Mouse (Mus musculus) forebrain, embryonic 13.5 days (tissue): ENCODE data around the gene Cmtm1. TPM values are rescaled to one million over a fixed set of nuclear protein-coding genes. Genes with fewer than 3 reads are reported as not detected.
"Not testable (repeated sequence)": the region's sequence is repeated elsewhere in the genome, so short reads cannot be mapped to it uniquely, and the experiment has no call there.

Source experiments
- ATAC-seq: fragments of 200-750 bp; cut with Nextera tagmentation; 2 replicates; pipeline ENCODE4 v1.8.0; 2017
- H3K27ac ChIP-seq: fragments of 300-500 bp; sonication (generic); 2 replicates; pipeline ENCODE4 v1.5.1; 2015; ENCODE audit warnings: inconsistent platforms, mild to moderate bottlenecking, moderate library complexity
- H3K27me3 ChIP-seq: fragments of 300-500 bp; sonication (generic); 2 replicates; pipeline ENCODE4 v1.6.1; 2015; ENCODE audit warnings: mild to moderate bottlenecking, inconsistent platforms
- H3K36me3 ChIP-seq: fragments of 300-500 bp; sonication (generic); 2 replicates; pipeline ENCODE4 v1.6.1; 2015; ENCODE audit warnings: mild to moderate bottlenecking, inconsistent platforms; ENCODE audit not compliant: poor library complexity, severe bottlenecking
- H3K4me1 ChIP-seq: fragments of 300-500 bp; sonication (generic); 2 replicates; pipeline ENCODE4 v1.6.1; 2015; ENCODE audit warnings: inconsistent platforms
- H3K4me2 ChIP-seq: fragments of 300-500 bp; sonication (generic); 2 replicates; pipeline ENCODE4 v1.6.1; 2015; ENCODE audit warnings: inconsistent platforms, mild to moderate bottlenecking, moderate library complexity
- H3K4me3 ChIP-seq: fragments of 300-500 bp; sonication (generic); 2 replicates; pipeline ENCODE4 v1.5.1; 2015; ENCODE audit warnings: mild to moderate bottlenecking, inconsistent platforms
- H3K9ac ChIP-seq: fragments of 300-500 bp; sonication (generic); 2 replicates; pipeline ENCODE4 v1.6.1; 2015; ENCODE audit warnings: mild to moderate bottlenecking, inconsistent platforms
- H3K9me3 ChIP-seq: fragments of 300-500 bp; sonication (generic); replicated peaks from 2 replicates; pipeline ENCODE4 v1.6.1; 2016; ENCODE audit warnings: inconsistent platforms
- WGBS: fragments of 180-500 bp; shearing (Covaris S2); methylation state at CpG from one replicate; pipeline ENCODE4 v1.1.7; 2015; 5-methylcytosine and 5-hydroxymethylcytosine counted together
- polyA plus RNA-seq: library from polyadenylated mRNA; unstranded; fragments of >200 nt; fragmentation: Nextera tagmentation; extraction: Ambion mirVana; gene quantifications from 2 replicates; pipeline ENCODE4 v1.2.1, GENCODE M21; 2015

Gene Cmtm1
- polyA plus RNA-seq, 1 experiment from 2014 or later: not detected

DNA sequence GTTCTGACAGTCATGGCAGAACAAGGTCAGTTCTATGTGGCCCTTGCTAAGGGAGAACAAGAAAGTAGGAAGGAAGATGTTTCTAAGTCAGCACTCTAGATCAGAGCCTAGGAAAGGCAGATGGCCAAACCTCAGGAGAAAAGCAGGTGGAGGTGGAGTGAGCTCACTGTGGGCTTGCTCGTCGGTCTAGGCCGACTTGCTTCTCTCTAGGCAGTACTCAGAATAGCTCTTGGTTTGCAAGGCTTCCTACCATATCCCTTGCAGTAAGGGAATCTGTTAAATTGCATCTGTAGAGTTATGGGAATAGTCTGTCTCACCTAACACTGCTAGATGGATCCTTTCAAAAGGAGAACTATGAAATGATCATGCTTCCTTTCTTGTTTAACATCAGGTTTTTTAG is 2.1 kb upstream of the Cmtm1 start:
- 91% methylated on average over 3 of the region's 3 CpGs for WGBS
- H3K27ac ChIP-seq, H3K9ac ChIP-seq, H3K4me2 ChIP-seq, H3K4me1 ChIP-seq, ATAC-seq, H3K4me3 ChIP-seq, H3K27me3 ChIP-seq, H3K9me3 ChIP-seq, H3K36me3 ChIP-seq: not testable (repeated sequence)

GRCm38 (mm10) chr8:104308341-104308740 is 1.6 kb downstream of the Cmtm1 start:
- H3K36me3 ChIP-seq, H3K9me3 ChIP-seq, H3K27ac ChIP-seq, H3K27me3 ChIP-seq, ATAC-seq, H3K4me1 ChIP-seq, H3K4me3 ChIP-seq, H3K9ac ChIP-seq, H3K4me2 ChIP-seq: not testable (repeated sequence)
- 74% methylated on average over 6 of the region's 6 CpGs for WGBS

- no peak for ATAC-seq
- no peak overlapping the region for H3K4me2 ChIP-seq
- WGBS: 89% methylated on average over 11 of the region's 11 CpGs
Observed at GRCm38 (mm10) chr8:104304962-104305361, 5.0 kb downstream of the Cmtm1 start.

DNA sequence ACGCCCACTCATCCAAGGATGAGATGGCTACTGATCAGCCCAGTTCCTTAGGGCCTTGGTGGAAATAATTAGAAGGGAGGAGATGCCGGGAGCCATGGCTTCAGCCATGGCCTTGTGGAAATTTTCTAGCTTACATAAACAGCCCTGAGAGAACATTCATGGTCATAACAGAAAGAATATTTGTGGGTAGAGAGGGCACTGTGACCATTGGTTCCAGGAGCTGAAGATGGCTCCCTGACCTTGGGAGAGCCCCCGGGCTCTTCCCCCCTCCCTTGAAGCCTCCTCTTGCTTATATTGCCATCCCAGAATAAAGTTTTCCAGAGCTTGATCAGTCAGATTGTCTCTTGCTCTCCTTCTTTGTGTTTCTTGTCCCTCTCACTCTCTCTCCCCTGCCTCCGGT is 7.4 kb downstream of the Cmtm1 start:
- ATAC-seq: not testable (repeated sequence)

More at GRCm38 (mm10) chr8:104304962-104305361, 5.0 kb downstream of the Cmtm1 start:
- H3K27ac ChIP-seq: no peak overlapping the region
- no peak overlapping the region for H3K4me3 ChIP-seq
- no peaks in the 10 kb centered on the region for H3K36me3 ChIP-seq
- H3K27me3 ChIP-seq: no peaks in the 10 kb centered on the region
- H3K4me1 ChIP-seq: peaks cover 17% of the 10 kb centered on the region
- no peak overlapping the region for H3K9ac ChIP-seq
- H3K9me3 ChIP-seq: no peaks in the 10 kb centered on the region

GRCm38 (mm10) chr8:104301577-104301976 is 8.4 kb downstream of the Cmtm1 start:
- peaks cover 17% of the 10 kb centered on the region for H3K4me1 ChIP-seq
- 0% methylated on average over 3 of the region's 3 CpGs for WGBS
- not testable (repeated sequence) for H3K9ac ChIP-seq, H3K27me3 ChIP-seq, H3K4me2 ChIP-seq, H3K27ac ChIP-seq, H3K9me3 ChIP-seq, H3K36me3 ChIP-seq, H3K4me3 ChIP-seq
- ATAC-seq: peak; percentile 91

More for the DNA sequence above, 7.4 kb downstream of the Cmtm1 start:
- not testable (repeated sequence) for H3K27ac ChIP-seq, H3K4me3 ChIP-seq, H3K27me3 ChIP-seq, H3K4me2 ChIP-seq, H3K9ac ChIP-seq, H3K9me3 ChIP-seq, H3K36me3 ChIP-seq
- peaks cover 17% of the 10 kb centered on the region for H3K4me1 ChIP-seq
- WGBS: 93% methylated on average over 4 of the region's 4 CpGs

- H3K4me1 ChIP-seq: no peaks in the 10 kb centered on the region
- H3K9ac ChIP-seq: no peak overlapping the region
- no peaks in the 10 kb centered on the region for H3K9me3 ChIP-seq
- no peak overlapping the region for H3K4me2 ChIP-seq
- H3K4me3 ChIP-seq: no peak overlapping the region
- no peaks in the 10 kb centered on the region for H3K36me3 ChIP-seq
- WGBS: 92% methylated on average over 1 of the region's 1 CpGs
- ATAC-seq: no peak
- no peaks in the 10 kb centered on the region for H3K27me3 ChIP-seq
- no peak overlapping the region for H3K27ac ChIP-seq
Observed at GRCm38 (mm10) chr8:104294396-104294795, 15.5 kb downstream of the Cmtm1 start.

DNA sequence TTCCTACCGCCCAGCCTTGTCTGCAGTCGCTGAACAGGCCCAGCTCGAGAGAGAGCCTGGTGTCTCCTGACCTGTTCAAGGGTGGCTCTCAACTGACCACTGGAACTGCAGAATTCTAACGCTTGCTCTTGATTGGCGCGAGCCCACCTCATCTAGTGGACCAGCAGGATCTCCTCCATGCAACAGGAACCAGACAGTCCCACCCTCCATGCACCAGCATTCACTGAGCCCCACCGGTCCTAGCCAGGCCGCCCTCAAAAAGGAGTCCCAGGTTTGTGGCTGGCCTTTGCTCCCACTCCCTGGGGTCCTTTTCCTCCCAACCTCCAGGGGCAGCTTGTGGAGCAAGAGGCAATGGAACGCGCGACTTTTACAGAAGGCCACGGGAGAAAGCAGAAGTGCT is 16.9 kb downstream of the Cmtm1 start, which contains the start of gene Cmtm2a:
Gene Cmtm2a, minus strand, starts transcription at position 101 of the 400 bp plus-strand sequence.
- H3K36me3 ChIP-seq, H3K27me3 ChIP-seq, H3K27ac ChIP-seq, H3K4me1 ChIP-seq, H3K4me3 ChIP-seq, H3K4me2 ChIP-seq, H3K9ac ChIP-seq, H3K9me3 ChIP-seq, ATAC-seq: not testable (repeated sequence)
- WGBS: 81% methylated on average over 12 of the region's 12 CpGs

- H3K36me3 ChIP-seq: peaks cover 7% of the 10 kb centered on the region
- no peak for ATAC-seq
- H3K9me3 ChIP-seq: no peaks in the 10 kb centered on the region
- 88% methylated on average over 6 of the region's 6 CpGs for WGBS
- H3K27ac ChIP-seq: no peak overlapping the region
- no peaks in the 10 kb centered on the region for H3K4me1 ChIP-seq
- no peaks in the 10 kb centered on the region for H3K27me3 ChIP-seq
- no peak overlapping the region for H3K9ac ChIP-seq
- H3K4me2 ChIP-seq: no peak overlapping the region
- no peak overlapping the region for H3K4me3 ChIP-seq
Observed at GRCm38 (mm10) chr8:104268937-104269440, 41.0 kb downstream of the Cmtm1 start.

DNA sequence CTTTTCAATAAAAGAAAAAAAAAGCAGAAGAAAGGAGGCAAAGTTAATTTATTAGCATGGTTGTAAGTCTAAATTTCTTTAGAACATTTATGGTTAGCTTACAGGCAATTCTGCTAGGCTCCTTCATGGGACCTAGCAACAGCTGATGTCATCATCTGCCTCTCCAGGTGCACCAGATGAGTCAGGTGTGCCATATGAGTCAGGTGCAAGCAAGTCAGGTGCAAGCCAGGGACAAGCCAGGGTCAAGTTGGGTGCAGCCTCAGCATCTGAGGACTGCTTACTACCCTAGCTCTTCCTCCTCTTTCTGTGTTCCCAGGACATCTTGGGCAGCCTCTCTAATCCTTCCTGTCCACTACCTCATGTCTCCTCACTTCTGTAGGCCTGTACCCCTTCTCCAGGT is 41.6 kb downstream of the Cmtm1 start:
- Histone ChIP-seq H3K36me3 (peaks cover 13% of the 10 kb centered on the region), H3K27ac (no peak overlapping the region), H3K4me1 (no peaks in the 10 kb centered on the region), H3K9ac (no peak overlapping the region), H3K27me3 (no peaks in the 10 kb centered on the region), H3K4me3 (no peak overlapping the region), H3K4me2 (no peak overlapping the region), H3K9me3 (no peaks in the 10 kb centered on the region)
- ATAC-seq: no peak

DNA sequence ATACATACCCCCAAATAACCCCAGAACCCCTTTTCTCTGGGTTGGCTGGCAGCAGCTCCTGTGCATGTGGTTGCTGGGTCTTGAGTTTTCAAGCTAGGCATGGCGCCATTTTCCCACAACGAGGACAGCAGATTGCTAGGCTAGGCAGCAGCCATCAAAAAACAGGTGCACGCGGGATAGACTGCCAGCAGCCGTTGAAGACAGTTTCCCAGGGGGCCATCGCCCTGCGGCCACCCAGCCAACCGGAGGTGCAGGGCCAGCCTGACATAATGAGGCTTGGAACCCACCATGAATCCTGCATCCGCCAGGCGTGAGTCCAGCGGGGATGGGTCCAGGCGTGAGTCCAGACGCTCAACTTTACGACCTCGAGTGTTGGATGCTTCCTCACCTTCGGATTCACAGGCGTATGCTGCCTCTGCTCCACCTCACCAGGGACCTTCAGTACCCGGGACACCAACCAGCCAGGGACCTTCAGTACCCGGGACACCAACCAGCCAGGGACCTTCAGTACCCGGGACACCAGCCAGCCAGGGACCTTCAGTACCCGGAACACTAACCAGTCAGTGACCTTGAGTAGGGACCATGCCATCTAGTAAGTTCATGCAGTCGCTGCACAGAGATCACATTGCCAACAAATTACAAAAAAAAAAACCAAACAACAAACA is 45.5 kb downstream of the Cmtm1 start:
- H3K9me3 ChIP-seq, H3K9ac ChIP-seq, H3K27ac ChIP-seq, H3K4me3 ChIP-seq, H3K4me2 ChIP-seq, H3K27me3 ChIP-seq, ATAC-seq, H3K4me1 ChIP-seq: not testable (repeated sequence)
- H3K36me3 ChIP-seq: peaks cover 23% of the 10 kb centered on the region
- WGBS: 97% methylated on average over 22 of the region's 22 CpGs

DNA sequence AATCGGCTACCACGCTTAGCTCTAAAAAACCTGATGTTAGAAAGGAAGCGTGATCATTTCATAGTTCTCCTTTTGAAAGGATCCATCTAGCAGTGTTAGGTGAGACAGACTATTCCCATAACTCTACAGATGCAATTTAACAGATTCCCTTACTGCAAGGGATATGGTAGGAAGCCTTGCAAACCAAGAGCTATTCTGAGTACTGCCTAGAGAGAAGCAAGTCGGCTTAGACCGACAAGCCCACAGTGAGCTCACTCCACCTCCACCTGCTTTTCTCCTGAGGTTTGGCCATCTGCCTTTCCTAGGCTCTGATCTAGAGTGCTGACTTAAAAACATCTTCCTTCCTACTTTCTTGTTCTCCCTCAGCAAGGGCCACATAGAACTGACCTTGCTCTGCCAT is 48.1 kb downstream of the Cmtm1 start:
- not testable (repeated sequence) for H3K9ac ChIP-seq, H3K27ac ChIP-seq, H3K4me3 ChIP-seq, H3K9me3 ChIP-seq, ATAC-seq, H3K4me2 ChIP-seq, H3K27me3 ChIP-seq, H3K4me1 ChIP-seq
- peaks cover 48% of the 10 kb centered on the region for H3K36me3 ChIP-seq
- WGBS: 96% methylated on average over 5 of the region's 5 CpGs

- H3K4me1 ChIP-seq: peaks cover 11% of the 10 kb centered on the region
Observed at GRCm38 (mm10) chr8:104253016-104253415, 56.9 kb downstream of the Cmtm1 start.

DNA sequence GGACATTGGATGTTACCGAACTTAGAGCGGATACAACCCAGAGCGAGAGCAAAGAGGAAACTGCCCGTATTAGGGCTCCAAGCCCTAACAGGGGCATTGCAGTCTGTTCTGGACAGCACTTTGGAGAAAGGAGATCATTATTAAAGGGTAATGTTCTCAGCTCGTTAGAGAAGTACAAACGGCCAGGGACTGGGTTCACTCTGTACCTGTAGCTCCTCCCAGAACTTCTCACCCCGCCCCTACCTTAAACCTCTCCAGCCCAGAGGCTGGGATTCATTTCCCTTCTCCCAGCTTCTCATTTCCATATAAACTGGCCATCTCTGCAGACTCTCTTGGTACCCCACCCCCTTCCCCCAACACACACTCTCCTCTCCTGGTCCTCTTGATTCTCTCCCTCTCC is 58.5 kb downstream of the Cmtm1 start:
- Histone ChIP-seq H3K27me3 (no peaks in the 10 kb centered on the region), H3K27ac (no peak overlapping the region), H3K36me3 (no peaks in the 10 kb centered on the region), H3K4me1 (peaks cover 25% of the 10 kb centered on the region), H3K4me2 (peak overlapping the region; percentile 71), H3K4me3 (peak overlapping the region; percentile 60), H3K9me3 (no peaks in the 10 kb centered on the region), H3K9ac (peak overlapping the region; percentile 71)
- WGBS: 1% methylated on average over 7 of the region's 7 CpGs
- ATAC-seq: peak; percentile 4; the same call in 1 of the 2 replicates

More at GRCm38 (mm10) chr8:104253016-104253415, 56.9 kb downstream of the Cmtm1 start:
- Histone ChIP-seq H3K36me3 (peaks cover 11% of the 10 kb centered on the region), H3K4me3 (no peak overlapping the region), H3K9ac (no peak overlapping the region), H3K4me2 (no peak overlapping the region), H3K27me3 (no peaks in the 10 kb centered on the region), H3K27ac (no peak overlapping the region), H3K9me3 (no peaks in the 10 kb centered on the region)
- 89% methylated on average over 3 of the region's 3 CpGs for WGBS
- no peak for ATAC-seq
